Mouse (Mus musculus) cerebellum, adult 11-12 months (tissue): Measurements from ENCODE around the gene 4930519G04Rik.
"Not testable (repeated sequence)": the region's sequence is repeated elsewhere in the genome, so short reads cannot be mapped to it uniquely, and the experiment has no call there.

ENCODE experiments used
- DNase-seq: peaks from one replicate; pipeline ENCODE4 v3.0.0; 2022

4930519G04Rik gene

GRCm38 (mm10) chr5:114913686-114914085 lies 60.2 kb downstream of the 4930519G04Rik start:
- no peak for DNase-seq

GRCm38 (mm10) chr5:114914855-114915254 lies 61.4 kb downstream of the 4930519G04Rik start:
- DNase-seq: no peak

GRCm38 (mm10) chr5:114915854-114916253 lies 62.4 kb downstream of the 4930519G04Rik start:
- DNase-seq: no peak

- no peak for DNase-seq
These were observed 63.3 kb downstream of the 4930519G04Rik start for GRCm38 (mm10) chr5:114916777-114917176.

- not testable (repeated sequence) for DNase-seq
These were observed 63.9 kb downstream of the 4930519G04Rik start for GRCm38 (mm10) chr5:114917357-114917756.

GRCm38 (mm10) chr5:114921551-114922365 lies 68.3 kb downstream of the 4930519G04Rik start:
- DNase-seq: no peak

- no peak for DNase-seq
These were observed 68.9 kb downstream of the 4930519G04Rik start for GRCm38 (mm10) chr5:114922366-114922731.

GRCm38 (mm10) chr5:114922998-114923473 lies 69.6 kb downstream of the 4930519G04Rik start, which contains the start of gene Oasl1:
Gene Oasl1, plus strand, starts transcription at chr5:114923240.
- DNase-seq: no peak

- no peak for DNase-seq
These were observed 72.8 kb downstream of the 4930519G04Rik start for GRCm38 (mm10) chr5:114926153-114926684.

- DNase-seq: no peak
These were observed 73.3 kb downstream of the 4930519G04Rik start for GRCm38 (mm10) chr5:114926753-114927152.

GRCm38 (mm10) chr5:114931626-114932025 lies 78.2 kb downstream of the 4930519G04Rik start:
- no peak for DNase-seq

GRCm38 (mm10) chr5:114933206-114933605 lies 79.7 kb downstream of the 4930519G04Rik start:
- DNase-seq: no peak
